Mouse (Mus musculus) neutrophil, adult 65 days (primary cell): ENCODE measurements around the gene Dbp. TPM values are rescaled to one million over a fixed set of nuclear protein-coding genes. Genes with fewer than 3 reads are reported as not detected.

ENCODE experiments used
- total RNA-seq: library from RNA; stranded (reverse); gene quantifications from 2 replicates; pipeline ENCODE4 v1.2.4, GENCODE M21; 2023

The Dbp gene
- total RNA-seq, result 5.0 and 6.3 TPM in 2 replicates

GRCm38 (mm10) chr7:45704730-45705442 lies at the start of gene Dbp:
TSS of gene Dbp (plus strand) at chr7:45705088.

GRCm38 (mm10) chr7:45666161-45666560 lies 38.7 kb upstream of the Dbp start, which contains the start of gene Fut2:
TSS of gene Fut2 (minus strand) at chr7:45666394.

GRCm38 (mm10) chr7:45683396-45684050 lies 21.4 kb upstream of the Dbp start, which contains the start of gene Ntn5:
TSS of gene Ntn5 (plus strand) at chr7:45684022.

GRCm38 (mm10) chr7:45693921-45694591 lies 10.8 kb upstream of the Dbp start, which contains the start of gene Sec1:
TSS of gene Sec1 (minus strand) at chr7:45694402.

GRCm38 (mm10) chr7:45699523-45700141 lies 5.3 kb upstream of the Dbp start, which contains the start of gene Car11:
TSS of gene Car11 (plus strand) at chr7:45699843.

GRCm38 (mm10) chr7:45715090-45715708 lies 10.3 kb downstream of the Dbp start, which contains the start of gene Rpl18:
TSS of gene Rpl18 (plus strand) at chr7:45715457.

GRCm38 (mm10) chr7:45717918-45718297 lies 13.0 kb downstream of the Dbp start, which contains the start of gene Sphk2:
TSS of gene Sphk2 (minus strand) at chr7:45718002.

GRCm38 (mm10) chr7:45720413-45721233 lies 15.7 kb downstream of the Dbp start, which contains the start of gene Fam83e:
TSS of gene Fam83e (plus strand) at chr7:45721212.

GRCm38 (mm10) chr7:45725713-45726112 lies 20.8 kb downstream of the Dbp start, which contains the start of gene Spaca4:
TSS of gene Spaca4 (minus strand) at chr7:45725813.

Other genes with a start within 250 kb of the Dbp start
- 1,156 and 1,320 TPM in 2 replicates for gene Ftl1, start 245.2 kb upstream of the Dbp start, total RNA-seq
- gene Bax, start 238.2 kb upstream of the Dbp start, total RNA-seq, result 37.2 and 40.7 TPM in 2 replicates
- not detected in 2 replicates for gene Tulp2, start 223.2 kb upstream of the Dbp start, total RNA-seq
- 0.98 and 1.7 TPM in 2 replicates for gene Gm45808, start 218.3 kb upstream of the Dbp start, total RNA-seq
- 3.7 and 5.4 TPM in 2 replicates for gene Dhdh, start 216.3 kb upstream of the Dbp start, total RNA-seq
- 90.7 and 109 TPM in 2 replicates for gene Nucb1, start 194.7 kb upstream of the Dbp start, total RNA-seq
- gene Ppp1r15a, start 178.8 kb upstream of the Dbp start, total RNA-seq, result 126 and 199 TPM in 2 replicates
- gene Plekha4, start 178.8 kb upstream of the Dbp start, total RNA-seq, result not detected in 2 replicates
- 0.95 TPM in 1 of 2 replicates, not detected in the other for gene Hsd17b14, start 150.2 kb upstream of the Dbp start, total RNA-seq
- gene Bcat2, start 134.9 kb upstream of the Dbp start, total RNA-seq, result 24.0 and 34.0 TPM in 2 replicates
- gene Fgf21, start 89.6 kb upstream of the Dbp start, total RNA-seq, result not detected in 2 replicates
- not detected in 2 replicates for gene Fut1, start 87.8 kb upstream of the Dbp start, total RNA-seq
- gene Izumo1, start 83.3 kb upstream of the Dbp start, total RNA-seq, result not detected in 2 replicates
- 4.3 and 5.0 TPM in 2 replicates for gene Rasip1, start 77.6 kb upstream of the Dbp start, total RNA-seq
- gene Mamstr, start 65.1 kb upstream of the Dbp start, total RNA-seq, result 0.20 TPM in 1 of 2 replicates, not detected in the other
- gene Fut2, start 38.7 kb upstream of the Dbp start, total RNA-seq, result not detected in 2 replicates
- not detected in 2 replicates for gene Ntn5, start 21.1 kb upstream of the Dbp start, total RNA-seq
- not detected in 2 replicates for gene Sec1, start 10.7 kb upstream of the Dbp start, total RNA-seq
- gene Car11, start 5.2 kb upstream of the Dbp start, total RNA-seq, result not detected in 2 replicates
- 572 and 599 TPM in 2 replicates for gene Rpl18, start 10.4 kb downstream of the Dbp start, total RNA-seq
- 62.3 and 77.9 TPM in 2 replicates for gene Sphk2, start 12.9 kb downstream of the Dbp start, total RNA-seq
- gene Fam83e, start 16.1 kb downstream of the Dbp start, total RNA-seq, result 0.16 and 0.20 TPM in 2 replicates
- not detected in 2 replicates for gene Spaca4, start 20.7 kb downstream of the Dbp start, total RNA-seq
- not detected in 2 replicates for gene Lmtk3, start 78.7 kb downstream of the Dbp start, total RNA-seq
- gene Sult2b1, start 79.6 kb downstream of the Dbp start, total RNA-seq, result not detected in 2 replicates
- 127 and 143 TPM in 2 replicates for gene Cyth2, start 109.5 kb downstream of the Dbp start, total RNA-seq
- 0.27 and 0.57 TPM in 2 replicates for gene Kcnj14, start 119.7 kb downstream of the Dbp start, total RNA-seq
- gene Grwd1, start 125.9 kb downstream of the Dbp start, total RNA-seq, result 6.0 and 6.6 TPM in 2 replicates
- 58.9 and 60.5 TPM in 2 replicates for gene Kdelr1, start 167.7 kb downstream of the Dbp start, total RNA-seq
- 0.16 and 0.25 TPM in 2 replicates for gene Grin2d, start 173.3 kb downstream of the Dbp start, total RNA-seq
- 0.95 TPM in 1 of 2 replicates, not detected in the other for gene Syngr4, start 191.6 kb downstream of the Dbp start, total RNA-seq
- gene Tmem143, start 191.9 kb downstream of the Dbp start, total RNA-seq, result 3.5 and 5.3 TPM in 2 replicates
- gene Emp3, start 216.3 kb downstream of the Dbp start, total RNA-seq, result 328 and 386 TPM in 2 replicates
- gene Ccdc114, start 219.0 kb downstream of the Dbp start, total RNA-seq, result 4.0 and 7.0 TPM in 2 replicates